Mouse (Mus musculus): Measurements from ENCODE around the gene Ttc39d. TPM values are rescaled to one million over a fixed set of nuclear protein-coding genes. Genes with fewer than 3 reads are reported as not detected.

Ttc39d gene
- polyA plus RNA-seq (2015; fragmentation: Nextera tagmentation; extraction: Ambion mirVana) = 0.10 TPM in 1 of 2 replicates, not detected in the other

DNA sequence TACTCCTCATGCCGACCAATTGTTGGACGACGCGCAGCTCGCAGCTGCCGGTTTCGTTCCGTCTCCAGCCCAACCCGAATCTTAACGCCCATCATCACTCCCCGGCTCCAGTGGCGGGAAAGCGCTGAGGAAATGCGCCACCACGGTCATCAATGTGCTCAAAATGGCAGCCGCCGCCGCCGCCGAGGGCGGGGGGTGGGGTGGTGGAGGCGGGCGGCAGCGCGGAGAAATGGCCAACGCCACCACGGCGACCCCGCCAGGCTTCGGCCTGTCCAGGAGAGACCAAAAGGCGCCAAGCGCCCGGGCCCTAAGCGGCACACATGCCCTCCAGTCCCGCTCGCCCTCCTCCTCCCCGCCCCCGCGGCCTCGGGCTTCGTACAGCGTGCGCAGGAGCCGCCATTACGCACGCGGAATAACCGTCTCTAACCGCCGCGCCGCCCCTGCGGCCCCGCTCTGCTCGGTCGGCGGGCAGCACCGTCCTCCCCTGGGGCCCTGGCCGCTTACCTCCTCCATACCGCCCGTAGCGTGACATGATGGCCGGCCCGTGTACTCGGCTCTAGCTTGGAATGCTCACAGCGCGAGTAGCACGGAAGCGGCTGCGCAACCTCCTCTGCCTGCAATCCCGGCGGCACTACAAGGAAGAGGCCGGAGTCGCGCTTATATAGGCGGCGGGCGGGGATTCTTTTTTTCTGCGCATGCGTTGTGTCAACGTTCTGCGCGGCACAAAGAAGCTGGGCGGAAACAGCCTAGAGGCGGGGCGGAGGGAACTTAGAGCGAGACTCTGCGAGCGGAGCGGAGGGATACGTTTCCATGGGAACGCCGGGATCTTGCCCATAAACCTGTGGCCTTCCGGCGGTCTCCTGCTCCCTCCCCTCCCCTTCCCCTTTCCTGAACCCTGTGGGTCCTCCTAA, at the start of gene Ttc39d, which contains the start of gene Srsf7:
Ttc39d (plus strand) TSS at position 790 of the 911 bp plus-strand sequence.
Srsf7 (minus strand) TSS at position 637 of the 911 bp plus-strand sequence.
- peak within 1 kb of the TSS; percentile 89 for H3K4me2 ChIP-seq
- WGBS = under 1% methylated on average over 81 of the region's 95 CpGs

GRCm38 (mm10) chr17:80157489-80157888, 49.8 kb upstream of the Ttc39d start:
- no peak overlapping the region for H3K4me3 ChIP-seq (replicated peaks)
- H3K27me3 ChIP-seq (replicated peaks) = no peaks in the 10 kb centered on the region
- H3K4me1 ChIP-seq = no peaks in the 10 kb centered on the region
- H3K9me3 ChIP-seq (replicated peaks) = no peaks in the 10 kb centered on the region
- ATAC-seq (ENCODE audit: low FRiP score) = no peak
- H3K27ac ChIP-seq (replicated peaks) = no peak overlapping the region
- no peaks in the 10 kb centered on the region for H3K36me3 ChIP-seq
- WGBS = 94% methylated on average over 6 of the region's 6 CpGs
- no peak overlapping the region for H3K9ac ChIP-seq (replicated peaks)
- no peak overlapping the region for H3K4me2 ChIP-seq

More for the DNA sequence above, at the start of gene Ttc39d, which contains the start of gene Srsf7:
- peak; percentile 92 for ATAC-seq (ENCODE audit: low FRiP score)
- H3K4me3 ChIP-seq (replicated peaks) = peak within 1 kb of the TSS; percentile 93
- no peaks in the 10 kb centered on the region for H3K27me3 ChIP-seq (replicated peaks)
- H3K9me3 ChIP-seq (replicated peaks) = no peaks in the 10 kb centered on the region
- H3K27ac ChIP-seq (replicated peaks) = peak within 1 kb of the TSS; percentile 100
- H3K36me3 ChIP-seq = peaks cover 22% of the 10 kb centered on the region
- H3K4me1 ChIP-seq = peaks cover 18% of the 10 kb centered on the region
- H3K9ac ChIP-seq (replicated peaks) = peak within 1 kb of the TSS; percentile 99

GRCm38 (mm10) chr17:80160454-80160853, 46.8 kb upstream of the Ttc39d start:
- Histone ChIP-seq H3K36me3 (no peaks in the 10 kb centered on the region), H3K9ac (replicated peaks) (no peak overlapping the region), H3K4me3 (replicated peaks) (no peak overlapping the region), H3K27ac (replicated peaks) (no peak overlapping the region), H3K4me1 (no peaks in the 10 kb centered on the region), H3K9me3 (replicated peaks) (no peaks in the 10 kb centered on the region), H3K27me3 (replicated peaks) (no peaks in the 10 kb centered on the region), H3K4me2 (no peak overlapping the region)
- no peak for ATAC-seq (ENCODE audit: low FRiP score)
- WGBS = 50% methylated on average over 5 of the region's 5 CpGs

DNA sequence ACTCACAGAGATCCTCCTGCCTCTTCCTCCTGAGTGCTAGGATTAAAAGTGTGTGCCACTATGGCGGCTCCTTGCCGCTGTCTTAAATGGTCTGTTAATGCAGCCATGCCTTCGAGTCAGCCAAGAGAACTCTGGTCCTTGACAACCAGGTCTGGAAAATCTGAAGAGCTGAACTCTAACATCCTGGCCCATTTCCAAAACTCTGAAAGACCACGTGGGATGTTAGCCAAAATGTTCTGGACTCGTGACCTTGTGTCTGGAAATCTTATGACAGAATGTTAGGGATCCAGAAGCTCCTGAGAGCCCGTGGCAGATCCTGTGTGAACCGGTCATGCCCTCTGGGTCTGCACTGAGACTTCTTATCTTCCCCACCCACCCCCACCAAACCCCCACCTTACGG, 43.3 kb upstream of the Ttc39d start:
- no peak for ATAC-seq (ENCODE audit: low FRiP score)
- Histone ChIP-seq H3K4me2 (no peak overlapping the region), H3K9ac (replicated peaks) (no peak overlapping the region), H3K4me3 (replicated peaks) (no peak overlapping the region), H3K27me3 (replicated peaks) (no peaks in the 10 kb centered on the region), H3K4me1 (peaks cover 21% of the 10 kb centered on the region), H3K27ac (replicated peaks) (no peak overlapping the region), H3K9me3 (replicated peaks) (no peaks in the 10 kb centered on the region), H3K36me3 (no peaks in the 10 kb centered on the region)
- WGBS = 88% methylated on average over 8 of the region's 8 CpGs

DNA sequence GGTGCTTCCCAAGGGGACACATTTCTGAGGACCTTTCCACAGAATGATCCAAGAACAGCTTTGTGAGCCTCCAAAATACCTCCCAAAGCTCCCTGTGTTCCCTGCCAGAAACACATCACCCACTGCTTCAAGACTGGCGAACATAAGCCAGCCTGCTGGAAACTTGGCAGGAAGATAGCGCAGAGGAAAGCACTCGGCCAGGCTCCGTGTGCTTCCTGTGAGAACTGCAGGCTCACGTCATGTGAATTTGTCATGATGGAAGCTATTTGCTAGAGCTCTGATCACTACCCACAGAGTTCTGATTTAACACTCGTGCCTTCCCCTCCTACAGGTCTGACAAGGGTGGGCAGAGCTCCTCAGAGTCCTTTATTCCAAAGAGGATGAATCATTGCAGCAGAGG, 41.5 kb upstream of the Ttc39d start:
- 71% methylated on average over 6 of the region's 6 CpGs for WGBS
- Histone ChIP-seq H3K4me1 (peaks cover 24% of the 10 kb centered on the region), H3K9ac (replicated peaks) (no peak overlapping the region), H3K4me2 (no peak overlapping the region), H3K27me3 (replicated peaks) (no peaks in the 10 kb centered on the region), H3K4me3 (replicated peaks) (no peak overlapping the region), H3K27ac (replicated peaks) (0 out of 2 replicates have a peak overlapping the region, but pooled peaks have one; percentile 28), H3K9me3 (replicated peaks) (no peaks in the 10 kb centered on the region), H3K36me3 (no peaks in the 10 kb centered on the region)
- ATAC-seq (ENCODE audit: low FRiP score) = no peak

- no peaks in the 10 kb centered on the region for H3K27me3 ChIP-seq (replicated peaks)
- H3K9me3 ChIP-seq (replicated peaks) = no peaks in the 10 kb centered on the region
- ATAC-seq (ENCODE audit: low FRiP score) = no peak
- H3K4me2 ChIP-seq = no peak overlapping the region
- H3K4me3 ChIP-seq (replicated peaks) = no peak overlapping the region
- H3K9ac ChIP-seq (replicated peaks) = no peak overlapping the region
- peaks cover 24% of the 10 kb centered on the region for H3K4me1 ChIP-seq
- WGBS = 67% methylated on average over 6 of the region's 6 CpGs
- no peak overlapping the region for H3K27ac ChIP-seq (replicated peaks)
- no peaks in the 10 kb centered on the region for H3K36me3 ChIP-seq
Measured at GRCm38 (mm10) chr17:80166346-80166745, 40.9 kb upstream of the Ttc39d start.

GRCm38 (mm10) chr17:80167436-80167835, 39.8 kb upstream of the Ttc39d start:
- H3K4me2 ChIP-seq = no peak overlapping the region
- H3K36me3 ChIP-seq = no peaks in the 10 kb centered on the region
- H3K9me3 ChIP-seq (replicated peaks) = no peaks in the 10 kb centered on the region
- peaks cover 24% of the 10 kb centered on the region for H3K4me1 ChIP-seq
- 69% methylated on average over 4 of the region's 4 CpGs for WGBS
- peak overlapping the region; percentile 82; the same call in 1 of the 2 replicates for H3K27ac ChIP-seq (replicated peaks)
- H3K4me3 ChIP-seq (replicated peaks) = no peak overlapping the region
- no peak for ATAC-seq (ENCODE audit: low FRiP score)
- no peak overlapping the region for H3K9ac ChIP-seq (replicated peaks)
- H3K27me3 ChIP-seq (replicated peaks) = no peaks in the 10 kb centered on the region

DNA sequence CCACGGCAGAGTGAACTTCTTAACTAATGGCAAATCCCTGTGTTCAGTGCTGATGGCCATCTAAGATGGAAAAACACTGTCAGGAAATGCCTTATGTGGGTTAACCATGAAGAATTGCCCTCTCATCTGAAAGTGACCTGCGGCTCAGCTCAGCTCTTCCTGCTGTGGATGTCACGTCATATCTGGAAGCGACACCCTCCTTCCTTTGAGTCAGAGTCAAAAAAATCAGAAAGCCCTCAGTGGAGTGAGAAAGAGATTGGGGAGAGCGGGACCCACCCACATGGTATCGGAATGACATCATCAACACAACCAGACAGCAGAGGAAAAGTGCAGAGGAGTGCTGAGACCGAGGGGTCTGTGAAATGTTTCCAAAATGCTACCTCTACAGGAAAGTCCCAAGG, 39.4 kb upstream of the Ttc39d start:
- Histone ChIP-seq H3K27me3 (replicated peaks) (no peaks in the 10 kb centered on the region), H3K4me3 (replicated peaks) (no peak overlapping the region), H3K27ac (replicated peaks) (peak overlapping the region; percentile 82), H3K4me1 (peaks cover 24% of the 10 kb centered on the region), H3K9ac (replicated peaks) (no peak overlapping the region), H3K4me2 (peak overlapping the region; percentile 55), H3K9me3 (replicated peaks) (no peaks in the 10 kb centered on the region), H3K36me3 (no peaks in the 10 kb centered on the region)
- peak; percentile 45; the same call in 1 of the 2 replicates for ATAC-seq (ENCODE audit: low FRiP score)
- 49% methylated on average over 7 of the region's 7 CpGs for WGBS

GRCm38 (mm10) chr17:80168425-80169182, 38.7 kb upstream of the Ttc39d start:
- peak; percentile 82 for ATAC-seq (ENCODE audit: low FRiP score)
- 0 out of 2 replicates have a peak overlapping the region, but pooled peaks have one; percentile 5 for H3K9ac ChIP-seq (replicated peaks)

GRCm38 (mm10) chr17:80169792-80170191, 37.5 kb upstream of the Ttc39d start:
- H3K9ac ChIP-seq (replicated peaks) = no peak overlapping the region
- peaks cover 24% of the 10 kb centered on the region for H3K4me1 ChIP-seq
- H3K27me3 ChIP-seq (replicated peaks) = no peaks in the 10 kb centered on the region
- WGBS = 92% methylated on average over 6 of the region's 6 CpGs
- H3K4me2 ChIP-seq = no peak overlapping the region
- no peak overlapping the region for H3K27ac ChIP-seq (replicated peaks)
- H3K36me3 ChIP-seq = no peaks in the 10 kb centered on the region
- no peaks in the 10 kb centered on the region for H3K9me3 ChIP-seq (replicated peaks)
- ATAC-seq (ENCODE audit: low FRiP score) = no peak
- no peak overlapping the region for H3K4me3 ChIP-seq (replicated peaks)

More at GRCm38 (mm10) chr17:80168425-80169182, 38.7 kb upstream of the Ttc39d start:
- peak overlapping the region; percentile 55 for H3K4me2 ChIP-seq
- H3K4me3 ChIP-seq (replicated peaks) = peak overlapping the region; percentile 19
- H3K9me3 ChIP-seq (replicated peaks) = no peaks in the 10 kb centered on the region
- H3K4me1 ChIP-seq = peaks cover 24% of the 10 kb centered on the region
- no peaks in the 10 kb centered on the region for H3K27me3 ChIP-seq (replicated peaks)
- 17% methylated on average over 16 of the region's 16 CpGs for WGBS
- peak overlapping the region; percentile 82 for H3K27ac ChIP-seq (replicated peaks)
- H3K36me3 ChIP-seq = no peaks in the 10 kb centered on the region

- H3K27me3 ChIP-seq (replicated peaks) = no peaks in the 10 kb centered on the region
- no peak for ATAC-seq (ENCODE audit: low FRiP score)
- H3K4me3 ChIP-seq (replicated peaks) = no peak overlapping the region
- peaks cover 20% of the 10 kb centered on the region for H3K4me1 ChIP-seq
- H3K36me3 ChIP-seq = no peaks in the 10 kb centered on the region
- no peak overlapping the region for H3K27ac ChIP-seq (replicated peaks)
- no peak overlapping the region for H3K4me2 ChIP-seq
- 95% methylated on average over 7 of the region's 7 CpGs for WGBS
- no peaks in the 10 kb centered on the region for H3K9me3 ChIP-seq (replicated peaks)
- no peak overlapping the region for H3K9ac ChIP-seq (replicated peaks)
Measured at GRCm38 (mm10) chr17:80170951-80171350, 36.3 kb upstream of the Ttc39d start.

Measured in neural tube, embryonic 15.5 days (tissue).